Mouse (Mus musculus) lung, postnatal 0 days (tissue): ENCODE measurements around the gene Fancd2os. TPM values are rescaled to one million over a fixed set of nuclear protein-coding genes. Genes with fewer than 3 reads are reported as not detected.

Experiments used
- ATAC-seq: fragments of 200-750 bp; cut with Nextera tagmentation; 2 replicates; pipeline ENCODE4 v1.8.0; 2017; ENCODE audit warnings: moderate library complexity
- DNase-seq: peaks from one replicate; pipeline ENCODE4 v3.0.0-alpha.2; 2016; ENCODE audit warnings: low spot score
- H3K27ac ChIP-seq: fragments of 300-500 bp; sonication (generic); 2 replicates; pipeline ENCODE4 v1.5.1; 2014; ENCODE audit warnings: antibody characterized with exemption, mild to moderate bottlenecking, low read length, mixed read lengths
- H3K27me3 ChIP-seq: fragments of 300-500 bp; sonication (generic); replicated peaks from 2 replicates; pipeline ENCODE4 v1.6.1; 2014; ENCODE audit warnings: low read length, mixed read lengths; ENCODE audit not compliant: insufficient read depth
- H3K36me3 ChIP-seq: fragments of 300-500 bp; sonication (generic); 2 replicates; pipeline ENCODE4 v1.6.1; 2014; ENCODE audit warnings: low read length, mixed read lengths; ENCODE audit not compliant: insufficient read depth
- H3K4me1 ChIP-seq: fragments of 300-500 bp; sonication (generic); 2 replicates; pipeline ENCODE4 v1.6.1; 2014; ENCODE audit warnings: antibody characterized with exemption, low read depth, low read length, mixed read lengths; ENCODE audit not compliant: insufficient read depth
- H3K4me2 ChIP-seq: fragments of 300-500 bp; sonication (generic); replicated peaks from 2 replicates; pipeline ENCODE4 v1.6.1; 2014; ENCODE audit warnings: low read depth, mild to moderate bottlenecking, low read length, moderate library complexity, mixed read lengths
- H3K4me3 ChIP-seq: fragments of 300-500 bp; sonication (generic); 2 replicates; pipeline ENCODE4 v1.5.1; 2014; ENCODE audit warnings: low read depth, low read length
- H3K9ac ChIP-seq: fragments of 300-500 bp; sonication (generic); replicated peaks from 2 replicates; pipeline ENCODE4 v1.6.1; 2014; ENCODE audit warnings: low read depth, mild to moderate bottlenecking
- H3K9me3 ChIP-seq: fragments of 300-500 bp; sonication (generic); 2 replicates; pipeline ENCODE4 v1.6.1; 2016; ENCODE audit warnings: low read length, mixed read lengths
- CTCF ChIP-seq: IDR thresholded peaks from 2 replicates; pipeline ENCODE4 v1.5.1; 2016; ENCODE audit warnings: antibody characterized with exemption, mild to moderate bottlenecking
- EP300 ChIP-seq: IDR thresholded peaks from 2 replicates; pipeline ENCODE4 v1.6.1; 2016; ENCODE audit warnings: antibody characterized with exemption, mild to moderate bottlenecking, control low read depth
- WGBS: fragments of 180-500 bp; shearing (Covaris S2); extraction: QIAGEN DNeasy Blood & Tissue Kit; methylation state at CpG from one replicate; pipeline ENCODE4 v1.1.7; 2014; 5-methylcytosine and 5-hydroxymethylcytosine counted together
- polyA plus RNA-seq: library from polyadenylated mRNA; unstranded; fragments of >200 nt; fragmentation: Nextera tagmentation; extraction: Ambion mirVana; gene quantifications from 2 replicates; pipeline ENCODE4 v1.2.1, GENCODE M21; 2015

The Fancd2os gene
- polyA plus RNA-seq, 1 experiment from 2014 or later, result not detected

DNA sequence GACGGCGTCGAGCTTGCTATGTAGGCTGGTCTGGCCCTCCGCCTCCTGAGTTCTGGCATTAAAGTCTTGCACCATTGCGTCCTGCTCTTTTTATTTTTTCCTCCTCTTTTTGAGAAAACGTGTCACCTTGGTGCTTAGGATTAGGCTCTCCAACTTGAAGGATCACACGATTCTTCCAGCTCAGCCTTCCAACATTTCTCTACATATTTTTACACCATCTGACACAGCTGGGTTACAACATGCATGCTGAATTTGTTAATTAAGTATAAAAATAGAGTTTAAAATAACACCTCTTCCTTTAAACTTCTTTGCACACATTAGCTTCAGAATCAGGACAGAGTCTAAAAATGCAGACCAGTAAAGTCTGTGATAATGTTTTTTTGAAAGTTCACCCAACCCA, 8.8 kb upstream of the Fancd2os start:
- Histone ChIP-seq H3K4me1 (peaks cover 7% of the 10 kb centered on the region; the same call in 1 of the 2 replicates), H3K9ac (no peak overlapping the region), H3K9me3 (no peaks in the 10 kb centered on the region), H3K36me3 (peaks cover 4% of the 10 kb centered on the region; the same call in 1 of the 2 replicates), H3K27me3 (no peaks in the 10 kb centered on the region), H3K4me2 (no peak overlapping the region), H3K4me3 (no peak overlapping the region), H3K27ac (no peak overlapping the region)
- 91% methylated on average over 7 of the region's 7 CpGs for WGBS
- TF ChIP-seq CTCF (no peak), EP300 (no peak)
- no peak for ATAC-seq
- no peak for DNase-seq

DNA sequence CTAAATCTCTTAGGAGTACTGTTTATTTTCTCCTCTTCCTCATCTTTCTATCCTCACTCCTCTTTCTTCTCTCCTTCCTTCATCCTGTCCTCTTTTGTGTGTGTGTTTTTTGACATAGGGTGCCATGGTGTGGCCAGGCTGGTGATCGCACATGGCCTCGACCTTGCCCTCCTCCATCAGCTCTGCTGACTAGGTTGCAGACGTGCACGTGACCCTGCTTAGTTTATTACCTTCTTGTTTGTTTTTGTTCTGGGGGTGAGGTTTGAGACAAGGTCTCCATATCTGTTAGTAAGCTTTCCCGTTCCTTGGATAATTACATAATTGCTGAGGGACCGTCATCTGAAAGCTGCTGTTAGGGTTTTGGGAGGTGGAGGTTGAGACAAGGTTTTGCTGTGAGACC, 8.4 kb upstream of the Fancd2os start:
- ATAC-seq, result no peak
- DNase-seq, result no peak
- H3K4me3 ChIP-seq, result no peak overlapping the region
- 0 out of 2 replicates have a peak, but pooled peaks cover under 1% of the 10 kb centered on the region for H3K36me3 ChIP-seq
- no peaks in the 10 kb centered on the region for H3K27me3 ChIP-seq
- H3K4me2 ChIP-seq, result no peak overlapping the region
- no peaks in the 10 kb centered on the region for H3K9me3 ChIP-seq
- 72% methylated on average over 6 of the region's 6 CpGs for WGBS
- peaks cover 7% of the 10 kb centered on the region; the same call in 1 of the 2 replicates for H3K4me1 ChIP-seq
- no peak overlapping the region for H3K27ac ChIP-seq
- TF ChIP-seq CTCF (no peak), EP300 (no peak)
- no peak overlapping the region for H3K9ac ChIP-seq

DNA sequence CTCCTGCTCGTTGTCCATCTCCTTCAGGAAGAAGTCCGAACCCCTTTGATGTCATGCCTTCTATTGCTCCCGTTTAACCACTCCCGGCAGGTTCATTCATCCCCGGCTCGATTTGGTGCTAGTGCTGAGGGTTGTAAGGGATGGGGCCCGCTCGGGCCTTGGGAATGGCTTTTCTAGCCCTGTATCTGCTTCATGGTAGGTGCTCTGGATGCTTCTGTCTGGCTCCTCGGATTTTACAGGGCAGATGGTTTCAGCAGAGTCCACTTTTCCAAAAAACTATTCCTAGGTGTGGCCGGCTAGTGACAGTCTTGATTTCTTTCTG, 4.7 kb upstream of the Fancd2os start:
- no peak for DNase-seq
- H3K9me3 ChIP-seq, result no peaks in the 10 kb centered on the region
- peak overlapping the region; percentile 66 for H3K4me2 ChIP-seq
- H3K4me3 ChIP-seq, result peak overlapping the region; percentile 79
- TF ChIP-seq EP300 (no peak), CTCF (no peak)
- ATAC-seq, result no peak
- H3K27me3 ChIP-seq, result no peaks in the 10 kb centered on the region
- peak overlapping the region; percentile 83 for H3K9ac ChIP-seq
- 4% methylated on average over 10 of the region's 10 CpGs for WGBS
- peak overlapping the region; percentile 83 for H3K27ac ChIP-seq
- H3K4me1 ChIP-seq, result peaks cover 7% of the 10 kb centered on the region; the same call in 1 of the 2 replicates
- H3K36me3 ChIP-seq, result no peaks in the 10 kb centered on the region

DNA sequence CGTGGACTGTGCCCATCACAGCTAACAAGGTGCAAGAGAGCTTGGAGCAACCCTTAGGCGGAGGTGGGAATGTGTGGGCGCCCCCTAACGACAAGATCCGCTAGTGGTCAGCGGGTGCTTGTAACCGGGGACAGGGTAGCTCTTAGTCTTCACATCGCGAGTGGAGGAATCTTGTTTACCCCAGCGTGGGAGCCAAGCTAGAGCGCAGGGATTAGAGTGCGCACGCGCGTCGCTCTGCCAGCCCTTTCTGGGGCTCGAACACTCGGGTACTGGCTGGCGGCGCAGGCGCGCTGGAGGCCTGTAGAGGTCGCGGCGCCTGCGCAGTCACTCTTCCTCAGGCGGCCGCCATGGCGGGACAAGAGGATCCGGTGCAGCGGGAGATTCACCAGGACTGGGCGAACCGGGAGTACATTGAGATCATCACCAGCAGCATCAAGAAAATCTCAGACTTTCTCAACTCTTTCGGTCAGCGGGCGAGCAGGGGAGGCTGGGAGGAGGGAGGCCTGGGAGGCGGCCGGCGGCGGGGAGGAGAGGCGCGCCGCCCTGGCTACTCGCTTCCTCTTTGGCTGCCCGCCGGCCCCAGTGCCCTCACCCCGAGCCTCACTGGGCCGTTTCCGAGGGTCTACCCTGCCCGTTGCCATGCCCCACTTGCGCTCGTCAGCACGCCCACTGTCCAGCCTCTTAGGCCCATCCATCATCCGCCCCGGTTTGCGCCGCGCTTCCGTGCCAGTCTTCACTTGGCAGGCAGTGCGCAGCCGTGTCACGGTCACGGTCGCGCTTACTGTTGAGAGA, 4.1 kb upstream of the Fancd2os start, which contains the start of gene Brk1:
TSS of gene Brk1 (plus strand) at position 341 of the 792 bp plus-strand sequence.
- peak; percentile 95 for DNase-seq
- H3K4me3 ChIP-seq, result peak within 1 kb of the TSS; percentile 79
- no peaks in the 10 kb centered on the region for H3K27me3 ChIP-seq
- H3K9me3 ChIP-seq, result no peaks in the 10 kb centered on the region
- ATAC-seq, result peak; percentile 94
- H3K4me2 ChIP-seq, result peak within 1 kb of the TSS; percentile 66
- H3K36me3 ChIP-seq, result no peaks in the 10 kb centered on the region
- peak within 1 kb of the TSS; percentile 83 for H3K27ac ChIP-seq
- WGBS, result 2% methylated on average over 54 of the region's 65 CpGs
- peak; percentile 71 for TF ChIP-seq CTCF
- no peak for TF ChIP-seq EP300
- H3K9ac ChIP-seq, result peak within 1 kb of the TSS; percentile 83
- peaks cover 7% of the 10 kb centered on the region; the same call in 1 of the 2 replicates for H3K4me1 ChIP-seq

DNA sequence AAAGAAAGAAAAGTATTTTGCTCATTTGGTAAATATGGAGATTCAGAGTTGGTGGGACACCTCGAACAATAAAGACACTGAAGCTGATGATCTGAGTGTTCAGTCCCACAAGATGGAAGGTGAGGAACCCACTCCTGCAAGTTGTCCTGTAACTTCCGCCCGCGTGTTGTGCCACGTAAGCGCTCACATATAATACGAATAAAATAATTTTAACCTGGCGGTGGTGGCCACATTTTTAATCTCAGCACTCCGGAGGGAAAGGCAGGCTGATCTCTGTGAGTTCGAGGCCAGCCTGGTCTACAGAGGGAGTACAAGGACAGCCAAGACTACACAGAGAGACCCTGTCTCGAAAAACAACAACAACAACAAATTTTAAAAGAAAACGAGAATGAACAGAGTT, 3.5 kb upstream of the Fancd2os start:
- no peaks in the 10 kb centered on the region for H3K36me3 ChIP-seq
- peak overlapping the region; percentile 66 for H3K4me2 ChIP-seq
- ATAC-seq (no peak), DNase-seq (no peak)
- H3K27me3 ChIP-seq, result no peaks in the 10 kb centered on the region
- no peaks in the 10 kb centered on the region for H3K9me3 ChIP-seq
- H3K4me3 ChIP-seq, result peak overlapping the region; percentile 79
- no peak overlapping the region for H3K27ac ChIP-seq
- WGBS, result 49% methylated on average over 12 of the region's 12 CpGs
- H3K9ac ChIP-seq, result no peak overlapping the region; the same call in 1 of the 2 replicates
- H3K4me1 ChIP-seq, result peaks cover 7% of the 10 kb centered on the region; the same call in 1 of the 2 replicates
- TF ChIP-seq EP300, result no peak

DNA sequence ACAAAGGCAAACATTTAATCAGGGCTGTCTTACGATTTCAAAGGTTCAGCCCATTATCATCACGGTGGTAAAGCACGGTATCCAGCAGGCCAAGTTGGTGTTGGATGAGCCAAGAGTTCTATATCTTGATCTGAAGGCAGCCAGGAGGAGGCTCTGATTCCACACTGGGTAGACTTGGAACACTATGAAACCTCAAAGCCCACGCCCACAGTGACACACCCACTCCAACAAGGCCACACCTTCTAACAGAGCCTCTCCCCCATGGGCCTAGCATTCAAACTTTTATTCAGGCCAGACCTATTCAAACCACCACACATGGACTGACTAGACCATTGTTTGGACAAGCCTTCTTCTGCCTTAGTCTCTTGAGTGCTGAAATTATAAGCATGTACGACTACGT, 2.3 kb upstream of the Fancd2os start:
- ATAC-seq (no peak), DNase-seq (no peak)
- peaks cover 7% of the 10 kb centered on the region; the same call in 1 of the 2 replicates for H3K4me1 ChIP-seq
- no peak overlapping the region for H3K4me2 ChIP-seq
- H3K9ac ChIP-seq, result no peak overlapping the region
- no peak overlapping the region for H3K27ac ChIP-seq
- 88% methylated on average over 6 of the region's 6 CpGs for WGBS
- no peaks in the 10 kb centered on the region for H3K27me3 ChIP-seq
- no peak overlapping the region for H3K4me3 ChIP-seq
- H3K36me3 ChIP-seq, result no peaks in the 10 kb centered on the region
- TF ChIP-seq EP300, result no peak
- no peak for TF ChIP-seq CTCF
- no peaks in the 10 kb centered on the region for H3K9me3 ChIP-seq
